Mouse (Mus musculus) forebrain, embryonic 12.5 days (tissue): Measurements from ENCODE around the gene Plaa. TPM values are rescaled to one million over a fixed set of nuclear protein-coding genes. Genes with fewer than 3 reads are reported as not detected.

Experiments used
- ATAC-seq: fragments of 200-750 bp; cut with Nextera tagmentation; 2 replicates; pipeline ENCODE4 v1.8.0; 2017; ENCODE audit warnings: moderate TSS enrichment; ENCODE audit not compliant: low FRiP score
- H3K27ac ChIP-seq: fragments of 300-500 bp; sonication (generic); 2 replicates; pipeline ENCODE4 v1.5.1; 2016; ENCODE audit warnings: mild to moderate bottlenecking
- H3K27me3 ChIP-seq: fragments of 300-500 bp; sonication (generic); 2 replicates; pipeline ENCODE4 v1.6.1; 2016; ENCODE audit warnings: mild to moderate bottlenecking
- H3K36me3 ChIP-seq: fragments of 300-500 bp; sonication (generic); replicated peaks from 2 replicates; pipeline ENCODE4 v1.6.1; 2016; ENCODE audit warnings: mild to moderate bottlenecking
- H3K4me1 ChIP-seq: fragments of 300-500 bp; sonication (generic); 2 replicates; pipeline ENCODE4 v1.6.1; 2016
- H3K4me2 ChIP-seq: fragments of 300-500 bp; sonication (generic); 2 replicates; pipeline ENCODE4 v1.6.1; 2016; ENCODE audit warnings: mild to moderate bottlenecking, moderate library complexity
- H3K4me3 ChIP-seq: fragments of 300-500 bp; sonication (generic); replicated peaks from 2 replicates; pipeline ENCODE4 v1.5.1; 2016; ENCODE audit warnings: mild to moderate bottlenecking
- H3K9ac ChIP-seq: fragments of 300-500 bp; sonication (generic); 2 replicates; pipeline ENCODE4 v1.6.1; 2016; ENCODE audit warnings: mild to moderate bottlenecking
- H3K9me3 ChIP-seq: fragments of 300-500 bp; sonication (generic); 2 replicates; pipeline ENCODE4 v1.6.1; 2016
- WGBS: fragments of 180-500 bp; shearing (Covaris S2); methylation state at CpG from one replicate; pipeline ENCODE4 v1.1.7; 2016; 5-methylcytosine and 5-hydroxymethylcytosine counted together
- polyA plus RNA-seq: library from polyadenylated mRNA; unstranded; fragments of >200 nt; fragmentation: Nextera tagmentation; extraction: Ambion mirVana; gene quantifications from 2 replicates; pipeline ENCODE4 v1.2.1, GENCODE M21; 2016

The Plaa gene
- polyA plus RNA-seq, 1 experiment from 2014 or later: 98.6 TPM

- Histone ChIP-seq H3K9me3 (no peaks in the 10 kb centered on the region), H3K27me3 (no peaks in the 10 kb centered on the region), H3K36me3 (no peaks in the 10 kb centered on the region), H3K4me3 (no peak overlapping the region), H3K9ac (no peak overlapping the region), H3K4me2 (no peak overlapping the region), H3K4me1 (no peaks in the 10 kb centered on the region), H3K27ac (no peak overlapping the region)
- no peak for ATAC-seq
Measured at GRCm38 (mm10) chr4:94533205-94533604, 69.8 kb downstream of the Plaa start.

- 93% methylated on average over 1 of the region's 1 CpGs for WGBS
- Histone ChIP-seq H3K27ac (no peak overlapping the region), H3K27me3 (no peaks in the 10 kb centered on the region), H3K9ac (no peak overlapping the region), H3K4me1 (no peaks in the 10 kb centered on the region), H3K4me3 (no peak overlapping the region), H3K4me2 (no peak overlapping the region), H3K36me3 (no peaks in the 10 kb centered on the region), H3K9me3 (no peaks in the 10 kb centered on the region)
- no peak for ATAC-seq
Measured at GRCm38 (mm10) chr4:94529448-94529847, 73.6 kb downstream of the Plaa start.

GRCm38 (mm10) chr4:94523321-94523720 lies 79.7 kb downstream of the Plaa start:
- H3K9me3 ChIP-seq: no peaks in the 10 kb centered on the region
- ATAC-seq: no peak
- no peaks in the 10 kb centered on the region for H3K4me1 ChIP-seq
- no peak overlapping the region for H3K4me3 ChIP-seq
- H3K9ac ChIP-seq: no peak overlapping the region
- H3K27me3 ChIP-seq: no peaks in the 10 kb centered on the region
- H3K36me3 ChIP-seq: no peaks in the 10 kb centered on the region
- no peak overlapping the region for H3K27ac ChIP-seq
- no peak overlapping the region for H3K4me2 ChIP-seq

- no peak for ATAC-seq
- H3K36me3 ChIP-seq: peaks cover 6% of the 10 kb centered on the region
- no peak overlapping the region for H3K4me2 ChIP-seq
- H3K27ac ChIP-seq: no peak overlapping the region
- no peaks in the 10 kb centered on the region for H3K27me3 ChIP-seq
- no peak overlapping the region for H3K4me3 ChIP-seq
- no peaks in the 10 kb centered on the region for H3K9me3 ChIP-seq
- no peaks in the 10 kb centered on the region for H3K4me1 ChIP-seq
- 69% methylated on average over 4 of the region's 4 CpGs for WGBS
- H3K9ac ChIP-seq: no peak overlapping the region
Measured at GRCm38 (mm10) chr4:94517631-94518030, 85.4 kb downstream of the Plaa start.

Other genes with a start within 250 kb of the Plaa start
- 0.55 and 1.4 TPM in 2 replicates for gene Gm10306, start 46.7 kb downstream of the Plaa start, polyA plus RNA-seq
- gene Caap1, start 46.4 kb downstream of the Plaa start, polyA plus RNA-seq: 34.2 and 35.4 TPM in 2 replicates
- gene Ift74, start 11.2 kb upstream of the Plaa start, polyA plus RNA-seq: 64.0 and 66.0 TPM in 2 replicates
- gene Lrrc19, start 46.9 kb upstream of the Plaa start, polyA plus RNA-seq: 0.90 and 1.1 TPM in 2 replicates
- 6.0 and 6.8 TPM in 2 replicates for gene Tek, start 136.0 kb upstream of the Plaa start, polyA plus RNA-seq